Mouse (Mus musculus) liver, embryonic 14.5 days (tissue): ENCODE measurements around the gene Gdap1l1.

ENCODE experiments used
- CTCF ChIP-seq: IDR thresholded peaks from 2 replicates; pipeline ENCODE4 v1.5.1; 2016; ENCODE audit warnings: antibody characterized with exemption, low read depth, control low read depth
- EP300 ChIP-seq: IDR thresholded peaks from 2 replicates; pipeline ENCODE4 v1.6.1; 2016; ENCODE audit warnings: antibody characterized with exemption, low read depth

DNA sequence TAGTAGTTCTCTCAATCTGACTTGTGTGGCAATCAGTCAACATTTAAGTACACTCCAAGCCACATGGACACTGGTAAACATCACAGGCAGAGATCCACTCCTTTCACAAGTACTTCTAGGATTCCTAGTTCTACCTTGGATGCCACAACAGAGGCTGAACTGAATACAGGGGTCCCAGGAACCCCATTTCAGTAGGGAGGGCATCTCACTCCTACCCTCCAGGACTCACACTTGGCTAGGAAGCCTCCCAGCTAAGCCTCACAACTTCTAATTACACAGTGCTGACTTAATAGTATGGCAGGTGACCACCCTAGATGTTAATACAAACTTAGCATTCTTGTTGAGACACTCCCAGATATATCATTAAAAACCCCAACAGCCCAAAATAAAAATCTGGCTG lies 20.4 kb upstream of the Gdap1l1 start:
- TF ChIP-seq CTCF, result no peak
- TF ChIP-seq EP300, result no peak
